Mouse (Mus musculus) lung, postnatal 36 days (tissue): ENCODE data around the gene Fkbp10.

Experiments
- DNase-seq: peaks from one replicate; pipeline ENCODE4 v3.0.0; 2022; ENCODE audit warnings: mixed read lengths

The Fkbp10 gene

DNA sequence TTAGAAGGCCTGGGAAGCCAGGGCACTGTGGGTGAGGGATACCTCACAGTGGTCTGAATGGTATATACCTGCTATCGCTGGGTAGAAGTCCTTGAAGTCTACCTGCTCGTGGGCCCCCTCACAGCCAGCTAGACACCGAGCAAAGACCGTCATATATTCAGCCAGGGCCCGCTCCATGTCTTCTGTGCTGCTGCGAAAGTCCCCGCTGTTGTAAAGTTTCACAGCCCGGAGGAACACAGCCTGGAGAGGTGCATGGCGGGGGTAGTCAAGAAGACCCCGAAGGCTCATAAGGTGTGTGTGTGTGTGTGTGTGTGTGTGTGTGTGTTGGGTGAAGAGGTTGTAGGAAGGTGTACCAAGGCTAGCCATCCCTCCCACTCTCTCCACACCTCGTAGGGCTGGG, 2.0 kb upstream of the Fkbp10 start:
- DNase-seq = no peak

DNA sequence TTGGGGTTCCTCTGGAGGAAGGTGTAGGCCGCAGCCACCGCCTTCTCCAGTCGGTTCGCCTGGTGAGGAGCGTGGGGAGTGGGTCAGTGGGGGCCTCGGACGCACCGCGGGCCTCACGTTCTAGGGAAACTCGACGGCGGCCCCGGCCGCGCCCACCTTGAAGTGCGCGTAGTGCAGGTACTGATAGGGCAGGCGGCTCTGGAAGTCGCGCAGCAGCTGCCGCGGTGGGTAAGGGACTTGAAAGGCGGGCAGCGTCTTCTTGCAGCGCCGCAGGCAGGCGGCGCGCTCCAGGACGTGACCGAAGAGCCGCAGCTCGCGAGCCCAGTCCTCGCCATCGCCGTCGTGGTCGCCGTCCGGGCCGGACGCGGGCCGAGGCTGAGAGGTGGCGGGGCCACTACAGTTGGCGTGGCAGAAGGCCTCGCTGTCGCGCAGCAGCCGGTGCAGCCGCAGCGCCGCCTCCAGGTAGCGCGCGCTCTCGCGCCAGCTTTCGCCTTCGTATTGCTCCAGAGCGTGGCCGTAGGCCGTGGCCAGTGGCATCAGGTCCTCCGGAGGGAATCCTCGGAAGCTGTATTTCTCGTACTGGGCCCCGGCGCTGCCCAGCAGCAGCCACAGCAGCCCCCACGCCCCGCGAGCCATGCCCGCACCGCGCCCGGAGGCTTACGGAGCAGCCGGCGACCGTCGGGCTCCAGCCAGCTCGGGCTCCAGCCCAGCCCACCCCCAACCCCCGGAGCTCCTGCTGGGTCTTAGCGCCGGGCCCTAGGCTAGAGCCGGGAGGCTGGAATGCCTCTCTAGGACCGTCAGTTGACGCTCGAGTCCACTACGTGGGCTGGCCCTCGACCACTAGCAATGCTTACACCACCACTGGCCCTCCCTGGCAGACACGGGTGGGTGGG, 1.2 kb upstream of the Fkbp10 start, which contains the start of gene P3h4:
Gene P3h4 (minus strand): TSS at position 816 of the 893 bp plus-strand sequence.
- DNase-seq = peak; percentile 89

DNA sequence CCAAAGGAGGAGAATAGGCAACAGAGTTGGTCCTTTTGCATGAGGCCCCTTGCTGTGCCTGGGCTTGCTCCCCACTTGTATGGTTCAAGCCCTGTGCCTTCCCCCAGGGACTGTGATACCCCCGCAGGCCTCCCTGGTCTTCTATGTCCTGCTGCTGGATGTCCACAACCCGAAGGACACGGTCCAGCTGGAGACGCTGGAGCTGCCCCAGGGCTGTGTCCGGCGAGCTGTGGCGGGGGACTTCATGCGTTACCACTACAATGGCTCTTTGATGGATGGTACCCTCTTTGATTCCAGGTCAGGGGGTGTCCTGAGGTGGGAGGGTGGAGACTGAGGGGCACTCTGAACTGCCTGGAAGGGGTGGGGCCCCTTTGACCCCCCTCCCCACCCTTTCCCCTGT, 6.0 kb downstream of the Fkbp10 start:
- no peak for DNase-seq

DNA sequence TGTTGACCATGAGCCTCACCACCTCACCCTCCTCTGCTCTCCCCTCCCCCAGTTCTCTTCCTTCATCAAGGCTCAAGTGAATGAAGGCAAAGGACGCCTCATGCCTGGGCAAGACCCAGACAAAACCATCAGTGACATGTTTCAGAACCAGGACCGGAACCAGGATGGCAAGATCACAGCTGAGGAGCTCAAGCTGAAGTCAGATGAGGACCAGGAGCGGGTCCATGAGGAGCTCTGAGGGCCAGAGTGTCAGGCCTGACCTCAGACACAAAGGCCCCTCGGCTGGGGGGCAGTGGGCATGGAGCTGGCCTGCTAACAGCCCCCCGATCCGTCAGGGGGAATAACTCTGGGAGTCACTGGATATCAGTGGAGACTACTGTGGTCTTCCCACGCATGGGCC, 8.3 kb downstream of the Fkbp10 start:
- no peak for DNase-seq

DNA sequence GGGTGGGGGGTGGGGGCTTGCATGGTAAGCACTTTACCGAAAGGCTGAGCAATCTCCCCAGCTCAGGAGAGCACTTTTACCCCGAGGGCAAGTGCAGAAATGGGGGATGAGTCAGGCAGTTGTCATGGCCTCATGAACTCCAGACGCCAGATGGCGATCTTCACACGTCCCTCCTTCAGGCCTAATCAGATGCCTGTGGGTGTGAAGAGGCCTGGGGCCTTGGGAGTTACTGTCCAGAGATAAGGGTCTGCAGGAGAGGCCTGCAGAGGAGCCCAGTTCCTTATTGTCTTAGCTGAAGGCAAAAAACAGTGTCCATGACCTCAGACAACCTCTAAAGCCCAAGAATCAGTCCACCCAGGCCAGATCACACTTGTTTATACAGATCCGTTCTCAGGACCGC, 10.4 kb downstream of the Fkbp10 start:
- peak; percentile 92 for DNase-seq

DNA sequence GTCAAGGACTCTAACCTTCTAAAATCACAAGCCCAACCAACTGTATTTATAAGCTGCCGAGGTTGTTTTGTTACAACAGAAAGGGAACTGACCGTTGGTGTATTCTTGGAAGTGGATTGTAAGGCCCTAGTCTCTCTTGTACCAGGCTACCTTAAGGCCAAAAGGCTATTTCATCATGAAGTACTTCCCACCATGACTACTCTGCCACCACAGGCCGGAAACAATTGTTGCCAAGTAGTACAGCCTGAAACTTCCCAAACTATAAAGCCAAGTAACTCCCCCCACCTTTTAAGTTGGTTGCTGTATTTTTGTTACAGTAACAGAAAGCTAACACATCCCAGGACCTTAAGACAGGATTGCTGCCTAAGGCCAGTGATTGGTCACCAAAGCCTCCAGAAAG, 11.3 kb downstream of the Fkbp10 start:
- DNase-seq = no peak

DNA sequence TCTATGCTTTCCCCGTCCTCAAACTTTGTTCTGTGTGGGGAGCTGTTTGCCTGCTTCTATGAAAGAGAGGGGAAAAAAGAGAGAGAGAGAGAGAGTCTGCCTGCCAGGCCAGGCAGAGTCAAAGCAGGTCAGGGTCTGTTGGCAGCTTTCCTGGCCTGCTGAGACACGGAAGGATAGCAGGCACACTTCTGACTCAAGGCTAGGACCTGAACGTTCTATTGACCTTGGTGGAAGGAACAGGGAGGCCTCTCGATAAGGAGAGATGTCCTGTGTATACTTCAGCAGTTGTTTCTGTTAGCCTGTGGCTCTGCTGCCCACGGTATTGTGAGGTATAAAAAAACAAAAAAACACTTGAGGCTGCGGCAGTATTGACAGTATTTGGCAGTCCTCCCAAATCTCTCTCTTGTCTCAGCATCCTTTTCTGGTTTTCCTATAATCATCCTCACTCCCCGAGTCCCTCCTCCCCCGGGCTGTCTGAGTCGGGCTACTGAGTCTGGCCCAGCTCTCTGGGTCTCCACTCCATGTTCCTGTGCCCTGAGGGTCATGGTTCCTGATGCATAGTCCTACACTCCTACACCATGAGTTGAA, 13.2 kb downstream of the Fkbp10 start:
- no peak for DNase-seq

DNA sequence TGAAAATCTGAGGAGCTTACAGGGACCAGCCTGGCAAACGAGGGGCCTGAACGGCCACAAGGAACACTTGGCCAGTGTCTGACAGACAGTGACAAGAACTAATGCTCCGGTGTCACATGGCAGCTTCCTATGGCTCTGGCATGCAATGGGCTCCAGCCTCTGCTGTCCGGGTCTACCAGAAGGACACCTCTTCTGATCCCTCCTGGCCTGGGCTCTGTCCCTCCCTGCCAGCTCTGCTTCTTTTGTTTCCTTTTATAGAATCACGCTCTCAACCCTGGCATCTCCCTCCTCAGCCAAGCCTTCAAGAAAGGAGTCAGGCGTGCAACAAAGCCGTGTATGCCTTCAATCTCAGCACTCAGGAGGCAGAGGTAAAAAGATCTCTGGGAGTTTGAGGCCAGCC, 14.6 kb downstream of the Fkbp10 start:
- DNase-seq = no peak

DNA sequence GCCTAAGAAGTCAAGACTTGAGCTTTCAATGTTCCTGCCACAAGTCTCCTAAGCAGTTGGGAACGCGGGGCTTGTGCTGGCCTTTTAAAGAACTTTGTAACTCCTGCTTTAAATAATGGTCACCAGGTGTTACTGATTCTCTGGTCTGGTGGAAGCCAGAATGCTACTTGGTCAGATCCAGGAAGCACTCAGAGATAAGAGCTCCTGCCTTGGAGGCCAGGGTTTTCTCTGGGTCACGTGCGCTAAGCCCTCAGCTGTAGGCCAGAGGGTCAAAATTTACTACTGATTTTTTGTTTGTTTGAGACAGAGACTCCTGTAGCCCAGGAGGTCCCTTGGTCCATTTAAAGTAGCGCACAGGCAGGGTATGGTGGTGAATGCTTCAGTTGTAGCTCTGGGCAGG, 16.5 kb downstream of the Fkbp10 start:
- peak; percentile 59 for DNase-seq

DNA sequence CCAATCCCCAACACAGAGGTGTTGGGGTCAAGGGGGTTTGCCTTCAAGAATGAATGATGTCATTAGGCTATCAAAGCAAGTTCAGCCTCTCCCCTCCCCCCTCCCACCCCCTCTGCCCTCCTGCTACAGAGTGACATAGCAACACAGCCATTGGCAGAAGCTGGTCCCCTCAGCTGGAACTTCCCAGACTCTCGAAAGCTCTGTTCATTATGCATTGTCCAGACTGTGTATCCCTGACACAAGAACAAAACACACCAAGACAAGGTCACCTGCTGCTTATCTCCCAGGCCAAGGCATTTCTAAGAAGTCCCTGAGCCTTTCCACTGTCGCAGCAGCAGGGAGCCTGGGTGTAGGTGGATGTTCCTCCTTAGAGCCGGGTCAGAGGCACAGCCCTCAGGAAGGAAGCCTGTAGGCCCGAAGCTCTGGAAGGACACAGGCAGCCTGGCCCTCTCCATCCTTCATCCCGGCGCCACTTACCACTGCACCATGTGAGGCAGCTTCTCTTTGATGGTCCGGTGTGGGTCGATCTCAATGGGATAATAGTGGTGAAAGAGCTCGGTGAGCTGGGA, 20.3 kb downstream of the Fkbp10 start:
- DNase-seq = no peak

DNA sequence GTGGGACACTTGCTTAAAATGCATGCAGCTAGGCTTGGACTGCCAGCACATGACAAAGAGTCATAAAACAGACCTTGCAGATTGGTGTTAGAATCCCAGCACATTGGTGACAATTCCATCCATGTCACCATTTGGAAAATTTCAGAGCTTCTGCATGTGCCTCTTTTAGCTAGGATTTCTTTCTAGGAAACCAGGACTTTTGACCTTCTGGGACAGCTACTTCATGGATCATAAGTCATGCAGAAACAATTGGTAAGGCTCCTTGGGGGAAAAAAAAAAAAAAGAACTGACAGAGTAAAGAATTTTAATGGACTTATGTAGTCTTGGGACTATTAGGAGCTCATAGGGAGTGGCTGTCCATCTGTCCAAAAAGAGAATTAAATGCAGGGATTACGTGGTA, 22.4 kb downstream of the Fkbp10 start:
- no peak for DNase-seq

DNA sequence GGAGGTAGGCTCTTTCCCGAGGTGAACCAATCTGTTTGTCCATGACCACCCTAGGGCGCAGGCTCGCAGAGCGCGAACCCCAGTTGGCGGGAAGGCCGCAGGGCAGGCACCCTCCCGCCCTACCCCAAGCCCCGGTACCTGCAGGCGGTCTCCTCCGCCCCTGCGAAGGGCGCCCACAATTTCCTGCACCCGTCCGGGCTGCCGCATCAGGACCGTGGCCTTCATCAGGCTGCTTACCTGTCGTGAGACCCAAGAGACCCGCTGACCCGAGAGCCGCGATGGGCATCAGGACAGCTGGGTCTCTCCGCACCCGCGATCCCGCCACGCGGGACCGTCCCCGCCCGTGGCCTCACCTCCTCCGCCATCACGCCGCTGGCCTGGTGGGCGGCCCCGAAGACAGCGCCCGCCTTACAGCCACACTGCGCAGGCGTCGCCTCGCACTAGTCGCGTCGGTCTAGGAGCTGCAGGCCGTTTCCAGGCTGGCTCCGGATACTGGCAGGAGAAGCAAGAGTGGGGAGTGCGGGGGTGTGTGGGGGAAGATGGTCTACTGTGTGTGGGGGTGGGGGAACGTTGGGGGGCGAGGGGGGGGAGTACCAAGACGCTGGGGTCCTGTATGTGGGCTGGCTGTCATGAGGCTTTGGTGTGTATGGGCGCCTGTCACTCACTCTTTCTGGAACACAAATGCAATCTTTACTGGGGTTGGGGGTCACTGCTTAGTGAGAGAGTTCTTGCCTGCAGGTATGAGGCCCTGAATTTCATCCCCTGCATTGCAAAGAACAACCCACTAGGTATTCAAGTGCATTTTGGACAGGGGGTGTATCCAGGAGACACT, 25.4 kb downstream of the Fkbp10 start:
- DNase-seq = peak; percentile 92

DNA sequence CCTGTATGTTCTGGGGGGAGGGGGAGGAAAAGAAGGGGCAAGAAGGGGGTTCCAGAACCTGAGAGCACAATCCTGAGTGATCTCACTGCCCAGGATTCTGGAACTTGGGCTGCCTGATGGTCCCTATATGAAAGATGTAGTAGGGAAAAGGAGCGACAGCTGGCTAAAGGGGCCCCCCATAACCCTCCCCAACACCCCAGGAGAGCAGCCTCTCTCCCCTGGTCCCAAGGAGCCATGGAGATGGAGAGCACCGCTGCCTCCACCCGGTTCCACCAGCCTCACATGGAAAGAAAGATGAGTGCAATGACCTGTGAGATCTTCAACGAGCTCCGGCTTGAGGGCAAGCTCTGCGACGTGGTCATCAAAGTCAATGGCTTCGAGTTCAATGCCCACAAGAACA, 26.3 kb downstream of the Fkbp10 start, which contains the start of the genes Nt5c3b and Klhl10:
Gene Nt5c3b (minus strand): TSS at position 12 of the 400 bp plus-strand sequence.
Gene Klhl10 (plus strand): TSS at position 121 of the 400 bp plus-strand sequence.
- DNase-seq = no peak

DNA sequence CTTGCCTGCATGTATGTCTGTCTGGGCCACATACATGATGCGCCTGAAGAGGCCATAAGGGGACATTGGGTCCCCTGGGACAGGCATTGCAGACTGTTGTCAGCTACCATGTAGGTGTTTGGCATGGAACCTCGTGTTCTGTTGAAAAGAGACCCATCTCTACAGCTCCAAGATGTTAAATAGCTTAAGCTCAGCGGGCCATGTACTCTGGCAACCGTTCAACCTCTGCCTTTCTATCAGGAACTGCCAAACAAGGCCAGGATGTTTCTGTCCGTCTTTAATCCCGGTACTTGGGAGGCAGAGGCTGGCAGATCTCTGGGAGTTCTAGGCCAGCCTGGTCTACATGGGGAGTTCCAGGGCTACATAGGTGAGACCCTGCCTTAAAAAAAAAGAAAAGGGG, 27.1 kb downstream of the Fkbp10 start:
- no peak for DNase-seq

DNA sequence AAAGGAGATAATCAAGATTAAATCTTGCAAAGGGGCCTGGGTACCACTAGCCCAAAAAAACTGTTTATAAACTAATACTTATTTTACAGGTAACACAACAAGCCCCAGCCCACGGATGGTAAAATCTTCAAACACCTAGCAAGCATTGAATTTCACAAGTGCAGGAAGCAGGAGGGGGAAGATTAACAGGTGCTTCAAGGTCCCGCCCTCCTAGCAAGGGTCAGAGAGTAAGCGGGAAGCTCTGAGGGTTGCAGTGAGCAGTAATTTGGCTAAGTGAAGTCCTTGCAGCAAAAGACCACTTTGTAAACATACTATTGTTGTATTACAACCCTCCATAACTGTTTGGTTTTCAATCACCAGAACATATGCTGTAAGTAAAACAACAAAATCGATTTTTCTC, 41.8 kb downstream of the Fkbp10 start:
- DNase-seq = peak; percentile 34

DNA sequence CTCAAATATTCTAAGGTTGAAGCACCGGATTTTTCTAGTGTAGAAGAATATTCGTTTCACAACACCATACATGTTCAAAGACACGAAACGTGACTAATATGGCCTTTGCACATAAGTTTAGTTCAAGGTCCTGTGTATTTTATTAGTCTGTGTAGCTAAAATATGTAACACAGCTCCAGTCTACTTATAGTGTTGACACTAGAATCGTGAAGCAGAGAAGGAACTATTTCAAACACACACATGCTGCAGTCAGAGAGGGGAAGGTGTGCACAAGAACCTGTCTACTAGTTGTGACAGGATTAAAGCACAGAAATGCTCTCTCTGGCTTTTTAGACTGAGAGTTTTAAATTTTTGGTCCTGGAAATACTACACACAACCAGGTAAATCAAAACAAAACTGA, 42.2 kb downstream of the Fkbp10 start:
- no peak for DNase-seq

DNA sequence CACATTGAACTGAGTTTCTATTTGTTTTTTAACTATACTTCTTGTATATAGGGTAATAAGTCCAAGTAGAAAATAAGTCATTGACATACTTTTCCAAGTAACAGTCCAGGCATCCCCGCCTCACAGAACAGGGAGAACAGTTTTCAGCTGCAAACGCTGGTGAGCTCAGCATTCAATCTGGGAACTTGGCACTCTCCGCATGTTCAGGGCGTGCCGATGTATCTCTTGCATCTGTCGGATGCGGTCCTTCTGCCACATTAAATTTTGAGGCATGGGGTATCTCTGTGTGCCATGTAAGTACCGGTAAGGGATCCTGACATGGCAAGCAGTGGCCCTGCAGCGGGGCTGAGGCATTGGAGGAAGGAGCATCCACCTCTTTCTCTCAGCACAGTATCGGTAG, 47.2 kb downstream of the Fkbp10 start:
- no peak for DNase-seq

DNA sequence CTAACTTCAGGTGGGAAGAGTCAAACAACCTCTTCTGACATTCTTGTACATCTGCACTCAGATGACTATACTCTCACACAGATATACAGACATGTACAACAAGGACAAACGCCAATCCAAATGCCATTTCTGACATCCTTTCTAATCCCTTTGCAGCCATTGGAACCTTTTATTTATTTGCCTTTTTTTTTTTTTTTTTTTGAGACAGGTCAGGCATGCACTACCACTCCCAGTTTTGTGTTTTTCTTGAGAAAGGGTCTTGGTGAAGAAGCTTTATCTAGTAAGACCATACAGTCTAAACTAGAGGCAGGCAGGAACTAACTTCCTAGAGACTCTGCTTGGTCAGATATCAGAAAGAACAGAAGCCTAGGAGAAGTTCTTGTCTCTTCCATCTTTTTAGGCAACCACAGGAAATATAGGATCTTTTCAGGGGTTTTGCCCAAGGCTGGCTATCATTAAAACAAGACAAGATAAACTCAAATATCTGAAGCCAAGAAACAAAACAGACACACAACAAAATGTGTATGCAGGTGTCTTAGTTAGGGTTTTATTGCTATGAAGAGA, 49.8 kb downstream of the Fkbp10 start:
- DNase-seq = no peak

DNA sequence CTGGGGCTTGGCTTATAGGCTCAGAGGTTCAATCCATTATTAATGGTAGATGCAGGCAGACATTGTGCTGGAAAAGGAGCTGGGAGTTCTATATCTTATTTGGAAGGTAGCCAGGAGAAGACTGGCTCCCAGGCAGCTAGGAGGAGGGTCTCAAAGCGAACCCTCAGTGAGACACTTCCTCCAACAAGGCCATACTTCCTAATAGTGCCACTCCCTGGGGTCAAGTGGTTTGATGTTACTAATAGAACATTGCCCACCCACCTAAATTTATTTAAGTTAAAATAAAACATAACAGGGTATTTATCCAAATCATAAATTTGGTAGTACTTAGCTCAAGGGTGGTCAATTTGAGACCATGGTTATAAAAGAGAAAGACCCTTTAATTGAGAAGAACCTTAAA, 50.3 kb downstream of the Fkbp10 start:
- no peak for DNase-seq

DNA sequence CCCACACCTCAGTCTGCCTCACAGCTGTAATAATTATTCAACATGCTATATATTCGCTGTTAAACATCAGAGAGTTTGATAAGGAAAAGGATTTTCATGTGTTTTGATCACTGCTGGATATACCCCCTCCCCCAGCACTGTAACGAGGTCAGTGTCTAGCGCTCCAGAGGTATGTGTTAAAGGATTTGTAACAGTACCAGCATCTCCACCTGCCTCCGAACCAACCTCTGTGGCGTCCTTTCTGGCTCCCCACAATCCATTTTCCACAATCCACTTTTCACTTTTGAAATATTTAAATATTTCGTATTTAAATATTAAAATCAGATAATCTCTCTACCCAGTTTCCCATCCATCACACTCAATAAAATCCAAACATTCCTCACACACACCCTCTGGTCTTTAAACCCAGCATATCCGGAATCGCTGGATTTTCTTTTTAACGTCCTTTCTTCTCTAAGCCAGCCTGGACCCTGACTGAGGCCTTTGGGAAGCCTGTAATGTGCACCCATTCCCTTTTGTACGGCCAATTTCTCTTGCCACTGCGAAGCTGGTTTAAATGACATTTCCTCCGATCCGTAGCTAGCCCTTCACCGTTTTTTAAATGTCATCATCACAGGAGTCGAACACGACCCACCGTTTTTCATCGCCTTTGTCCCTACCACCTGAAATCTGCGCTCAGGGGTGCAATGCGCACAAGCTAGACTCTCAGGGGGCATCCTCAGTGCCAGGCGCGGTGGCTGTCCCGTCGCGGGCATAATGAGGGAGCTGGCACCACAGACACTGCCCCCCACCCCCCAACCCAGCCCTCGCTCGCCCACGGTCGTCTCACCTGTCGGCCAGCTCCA, 56.1 kb downstream of the Fkbp10 start:
- DNase-seq = no peak

DNA sequence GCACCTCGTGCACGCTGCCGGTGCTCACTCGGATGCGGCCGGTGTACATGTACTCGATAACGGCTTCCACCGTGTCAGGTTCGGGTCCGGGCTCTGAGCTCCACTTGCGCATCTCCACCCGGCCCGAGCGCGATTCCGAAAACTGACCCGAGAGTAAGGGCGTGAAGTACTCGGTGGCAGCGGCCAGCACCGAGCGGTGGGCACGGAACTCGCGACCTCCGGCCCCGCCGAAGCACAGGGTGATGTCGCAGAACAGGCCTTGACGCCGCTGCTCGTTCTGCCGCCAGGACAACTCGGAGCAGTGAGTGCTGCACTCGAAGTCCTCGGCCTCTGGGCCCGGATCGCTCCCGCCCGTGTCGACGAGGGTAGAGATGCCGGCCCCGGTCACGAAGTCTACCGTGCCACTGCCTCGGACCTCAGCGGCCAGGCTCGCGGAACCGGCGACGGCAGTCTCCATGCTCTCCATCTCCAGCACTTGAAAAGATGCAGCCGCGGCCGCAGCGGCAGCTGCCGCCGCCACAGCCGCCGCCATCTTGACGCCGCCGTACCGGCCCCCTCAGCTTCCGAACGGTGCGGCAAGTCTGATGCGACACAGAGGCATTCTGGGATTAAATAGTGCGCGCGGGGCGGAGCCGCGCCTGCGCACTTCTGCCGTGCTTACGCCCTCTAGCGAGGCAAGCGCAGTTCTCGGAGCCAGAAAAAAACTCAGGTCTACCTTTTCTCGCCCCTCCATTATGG, 56.9 kb downstream of the Fkbp10 start, which contains the start of gene Klhl11:
Gene Klhl11 (minus strand): TSS at position 545 of the 738 bp plus-strand sequence.
- DNase-seq = peak; percentile 92
